Mouse (Mus musculus): ENCODE measurements at regions not wholly inside any gene's neighbourhood (a gene's known extent, or its start where the extent isn't known, plus 50 kb on each side); places are given as distances from the start of the nearest gene placed in this dataset.

GRCm38 (mm10) chr1:56260759-56261158, 376.5 kb downstream of the Hsfy2 start:
- TF ChIP-seq POLR2A (IDR thresholded peaks at IDR 0.05; ENCODE audit: borderline replicate concordance, insufficient read depth, low read length) (no peak), CTCF (IDR thresholded peaks at IDR 0.05; ENCODE audit: borderline replicate concordance, insufficient read depth, low read depth, low read length) (no peak)
- WGBS = 86% methylated on average over 2 of the region's 2 CpGs
- Histone ChIP-seq H3K4me3 (replicated peaks; ENCODE audit: insufficient read depth, low read depth, low read length) (no peak overlapping the region), H3K27me3 (ENCODE audit: control insufficient read depth, insufficient read depth, low read length) (no peaks in the 10 kb centered on the region), H3K27ac (ENCODE audit: insufficient read depth, low read length) (no peak overlapping the region), H3K4me1 (ENCODE audit: control insufficient read depth, insufficient read depth, low read length) (no peaks in the 10 kb centered on the region)
- DNase-seq = no peak

GRCm38 (mm10) chr1:56256839-56257490, 380.3 kb downstream of the Hsfy2 start:
- DNase-seq = peak in 1 of 2 experiments; percentile 5
- TF ChIP-seq CTCF (IDR thresholded peaks at IDR 0.05; ENCODE audit: borderline replicate concordance, insufficient read depth, low read depth, low read length) = no peak
- TF ChIP-seq POLR2A (IDR thresholded peaks at IDR 0.05; ENCODE audit: borderline replicate concordance, insufficient read depth, low read length) = no peak
- Histone ChIP-seq H3K4me1 (ENCODE audit: control insufficient read depth, insufficient read depth, low read length) (no peaks in the 10 kb centered on the region), H3K27me3 (ENCODE audit: control insufficient read depth, insufficient read depth, low read length) (no peaks in the 10 kb centered on the region), H3K4me3 (replicated peaks; ENCODE audit: insufficient read depth, low read depth, low read length) (no peak overlapping the region), H3K27ac (ENCODE audit: insufficient read depth, low read length) (no peak overlapping the region)
- 15% methylated on average over 5 of the region's 5 CpGs for WGBS

GRCm38 (mm10) chr1:56239686-56240085, 397.5 kb downstream of the Hsfy2 start:
- WGBS = 79% methylated on average over 6 of the region's 6 CpGs
- no peak for DNase-seq
- H3K4me1 ChIP-seq (ENCODE audit: control insufficient read depth, insufficient read depth, low read length) = no peaks in the 10 kb centered on the region
- TF ChIP-seq CTCF (IDR thresholded peaks at IDR 0.05; ENCODE audit: borderline replicate concordance, insufficient read depth, low read depth, low read length) (no peak), POLR2A (IDR thresholded peaks at IDR 0.05; ENCODE audit: borderline replicate concordance, insufficient read depth, low read length) (no peak)
- no peaks in the 10 kb centered on the region for H3K27me3 ChIP-seq (ENCODE audit: control insufficient read depth, insufficient read depth, low read length)
- H3K27ac ChIP-seq (ENCODE audit: insufficient read depth, low read length) = no peak overlapping the region
- no peak overlapping the region for H3K4me3 ChIP-seq (replicated peaks; ENCODE audit: insufficient read depth, low read depth, low read length)

- Histone ChIP-seq H3K4me3 (replicated peaks; ENCODE audit: insufficient read depth, low read depth, low read length) (no peak overlapping the region), H3K4me1 (ENCODE audit: control insufficient read depth, insufficient read depth, low read length) (no peaks in the 10 kb centered on the region), H3K27me3 (ENCODE audit: control insufficient read depth, insufficient read depth, low read length) (no peaks in the 10 kb centered on the region), H3K27ac (ENCODE audit: insufficient read depth, low read length) (no peak overlapping the region)
- TF ChIP-seq CTCF (IDR thresholded peaks at IDR 0.05; ENCODE audit: borderline replicate concordance, insufficient read depth, low read depth, low read length) (no peak), POLR2A (IDR thresholded peaks at IDR 0.05; ENCODE audit: borderline replicate concordance, insufficient read depth, low read length) (no peak)
- no peak for DNase-seq
- 89% methylated on average over 7 of the region's 7 CpGs for WGBS
Observed at GRCm38 (mm10) chr1:56226314-56227008, 410.8 kb downstream of the Hsfy2 start.

GRCm38 (mm10) chr1:56219700-56220099, 417.5 kb downstream of the Hsfy2 start:
- no peak for TF ChIP-seq CTCF (IDR thresholded peaks at IDR 0.05; ENCODE audit: borderline replicate concordance, insufficient read depth, low read depth, low read length)
- no peak for TF ChIP-seq POLR2A (IDR thresholded peaks at IDR 0.05; ENCODE audit: borderline replicate concordance, insufficient read depth, low read length)
- no peaks in the 10 kb centered on the region; the same call in 1 of the 2 replicates for H3K4me1 ChIP-seq (ENCODE audit: control insufficient read depth, insufficient read depth, low read length)
- H3K4me3 ChIP-seq (replicated peaks; ENCODE audit: insufficient read depth, low read depth, low read length) = no peak overlapping the region
- DNase-seq = no peak
- H3K27me3 ChIP-seq (ENCODE audit: control insufficient read depth, insufficient read depth, low read length) = no peaks in the 10 kb centered on the region
- H3K27ac ChIP-seq (ENCODE audit: insufficient read depth, low read length) = no peak overlapping the region
- WGBS = 89% methylated on average over 2 of the region's 2 CpGs

- Histone ChIP-seq H3K27ac (ENCODE audit: insufficient read depth, low read length) (no peak overlapping the region), H3K4me3 (replicated peaks; ENCODE audit: insufficient read depth, low read depth, low read length) (no peak overlapping the region), H3K4me1 (ENCODE audit: control insufficient read depth, insufficient read depth, low read length) (no peaks in the 10 kb centered on the region; the same call in 1 of the 2 replicates), H3K27me3 (ENCODE audit: control insufficient read depth, insufficient read depth, low read length) (no peaks in the 10 kb centered on the region)
- TF ChIP-seq POLR2A (IDR thresholded peaks at IDR 0.05; ENCODE audit: borderline replicate concordance, insufficient read depth, low read length) (no peak), CTCF (IDR thresholded peaks at IDR 0.05; ENCODE audit: borderline replicate concordance, insufficient read depth, low read depth, low read length) (no peak)
- DNase-seq = no peak
- 70% methylated on average over 13 of the region's 13 CpGs for WGBS
Observed at GRCm38 (mm10) chr1:56210712-56211371, 426.4 kb downstream of the Hsfy2 start.

GRCm38 (mm10) chr1:56206615-56207267, 430.5 kb downstream of the Hsfy2 start:
- Histone ChIP-seq H3K27me3 (ENCODE audit: control insufficient read depth, insufficient read depth, low read length) (no peaks in the 10 kb centered on the region), H3K4me1 (ENCODE audit: control insufficient read depth, insufficient read depth, low read length) (no peaks in the 10 kb centered on the region), H3K27ac (ENCODE audit: insufficient read depth, low read length) (no peak overlapping the region), H3K4me3 (replicated peaks; ENCODE audit: insufficient read depth, low read depth, low read length) (no peak overlapping the region)
- WGBS = 93% methylated on average over 10 of the region's 10 CpGs
- no peak for DNase-seq
- TF ChIP-seq CTCF (IDR thresholded peaks at IDR 0.05; ENCODE audit: borderline replicate concordance, insufficient read depth, low read depth, low read length) = no peak
- TF ChIP-seq POLR2A (IDR thresholded peaks at IDR 0.05; ENCODE audit: borderline replicate concordance, insufficient read depth, low read length) = no peak
